Mouse (Mus musculus) intestine, postnatal 0 days (tissue): ENCODE measurements at regions not wholly inside any gene's neighbourhood (a gene's known extent, or its start where the extent isn't known, plus 50 kb on each side); places are given as distances from the start of the nearest gene placed in this dataset.
A peak's percentile ranks its signal among the peaks of the same experiment; 100 is the strongest.

Source experiments
- ATAC-seq: fragments of 200-750 bp; cut with Nextera tagmentation; 2 replicates; pipeline ENCODE4 v1.8.0; 2017; ENCODE audit warnings: mild to moderate bottlenecking, moderate TSS enrichment, moderate library complexity
- H3K27ac ChIP-seq: fragments of 300-500 bp; sonication (generic); 2 replicates; pipeline ENCODE4 v1.5.1; 2014; ENCODE audit warnings: mild to moderate bottlenecking, low read depth, low read length, moderate library complexity
- H3K27me3 ChIP-seq: fragments of 300-500 bp; sonication (generic); replicated peaks from 2 replicates; pipeline ENCODE4 v1.6.1; 2014; ENCODE audit warnings: low read length, mixed read lengths; ENCODE audit not compliant: control insufficient read depth, insufficient read depth
- H3K36me3 ChIP-seq: fragments of 300-500 bp; sonication (generic); 2 replicates; pipeline ENCODE4 v1.6.1; 2014; ENCODE audit warnings: mild to moderate bottlenecking, moderate library complexity; ENCODE audit not compliant: control insufficient read depth, insufficient read depth
- H3K4me1 ChIP-seq: fragments of 300-500 bp; sonication (generic); replicated peaks from 2 replicates; pipeline ENCODE4 v1.6.1; 2014; ENCODE audit warnings: antibody characterized with exemption, low read length, mixed read lengths; ENCODE audit not compliant: control insufficient read depth, insufficient read depth
- H3K4me2 ChIP-seq: fragments of 300-500 bp; sonication (generic); replicated peaks from 2 replicates; pipeline ENCODE4 v1.6.1; 2014; ENCODE audit warnings: low read depth, mild to moderate bottlenecking, moderate library complexity
- H3K4me3 ChIP-seq: fragments of 300-500 bp; sonication (generic); 2 replicates; pipeline ENCODE4 v1.5.1; 2014; ENCODE audit warnings: low read depth, low read length
- H3K9ac ChIP-seq: fragments of 300-500 bp; sonication (generic); 2 replicates; pipeline ENCODE4 v1.6.1; 2014; ENCODE audit warnings: mild to moderate bottlenecking, low read depth, low read length
- H3K9me3 ChIP-seq: fragments of 300-500 bp; sonication (generic); 2 replicates; pipeline ENCODE4 v1.6.1; 2016; ENCODE audit warnings: mixed run types; ENCODE audit not compliant: control insufficient read depth
- CTCF ChIP-seq: sonication (generic); IDR thresholded peaks from 2 replicates; pipeline ENCODE4 v1.5.1; 2016; ENCODE audit warnings: low read depth, mild to moderate bottlenecking, control low read depth, antibody characterized with exemption, moderate library complexity
- WGBS: fragments of 180-500 bp; shearing (Covaris S2); extraction: QIAGEN DNeasy Blood & Tissue Kit; methylation state at CpG from one replicate; pipeline ENCODE4 v1.1.7; 2014; 5-methylcytosine and 5-hydroxymethylcytosine counted together

- Histone ChIP-seq H3K27me3 (no peaks in the 10 kb centered on the region), H3K36me3 (no peaks in the 10 kb centered on the region), H3K27ac (no peak overlapping the region), H3K9me3 (no peaks in the 10 kb centered on the region), H3K4me2 (no peak overlapping the region), H3K4me3 (no peak overlapping the region), H3K9ac (no peak overlapping the region), H3K4me1 (no peaks in the 10 kb centered on the region)
- no peak for ATAC-seq
- 85% methylated on average over 4 of the region's 4 CpGs for WGBS
- TF ChIP-seq CTCF: no peak
Measured at GRCm38 (mm10) chr1:61121480-61121879, 143.8 kb downstream of the Icos start.

- peak; percentile 26; the same call in 1 of the 2 replicates for TF ChIP-seq CTCF
- no peak for ATAC-seq
- H3K9me3 ChIP-seq: no peaks in the 10 kb centered on the region
- no peak overlapping the region for H3K27ac ChIP-seq
- H3K36me3 ChIP-seq: no peaks in the 10 kb centered on the region
- WGBS: 89% methylated on average over 2 of the region's 2 CpGs
- no peaks in the 10 kb centered on the region for H3K27me3 ChIP-seq
- no peak overlapping the region for H3K4me3 ChIP-seq
- no peaks in the 10 kb centered on the region for H3K4me1 ChIP-seq
- no peak overlapping the region for H3K9ac ChIP-seq
- no peak overlapping the region for H3K4me2 ChIP-seq
Measured at GRCm38 (mm10) chr1:61125127-61125526, 147.4 kb downstream of the Icos start.

GRCm38 (mm10) chr1:61135597-61136545 is 158.1 kb downstream of the Icos start:
- WGBS: 53% methylated on average over 9 of the region's 9 CpGs
- no peak for TF ChIP-seq CTCF
- no peak overlapping the region for H3K4me3 ChIP-seq
- H3K4me2 ChIP-seq: no peak overlapping the region
- no peaks in the 10 kb centered on the region for H3K36me3 ChIP-seq
- no peak overlapping the region for H3K9ac ChIP-seq
- H3K4me1 ChIP-seq: 0 out of 2 replicates have a peak, but pooled peaks cover 5% of the 10 kb centered on the region
- H3K27ac ChIP-seq: no peak overlapping the region
- H3K9me3 ChIP-seq: no peaks in the 10 kb centered on the region
- ATAC-seq: no peak
- H3K27me3 ChIP-seq: no peaks in the 10 kb centered on the region

GRCm38 (mm10) chr1:61137210-61137885 is 159.6 kb downstream of the Icos start:
- H3K4me2 ChIP-seq: no peak overlapping the region
- H3K27ac ChIP-seq: no peak overlapping the region
- H3K27me3 ChIP-seq: no peaks in the 10 kb centered on the region
- no peak overlapping the region for H3K9ac ChIP-seq
- H3K4me3 ChIP-seq: no peak overlapping the region
- no peaks in the 10 kb centered on the region for H3K9me3 ChIP-seq
- TF ChIP-seq CTCF: no peak
- no peaks in the 10 kb centered on the region for H3K36me3 ChIP-seq
- 0 out of 2 replicates have a peak, but pooled peaks cover 5% of the 10 kb centered on the region for H3K4me1 ChIP-seq
- WGBS: 67% methylated on average over 5 of the region's 5 CpGs
- no peak for ATAC-seq

GRCm38 (mm10) chr1:61137954-61138353 is 160.2 kb downstream of the Icos start:
- Histone ChIP-seq H3K4me1 (0 out of 2 replicates have a peak, but pooled peaks cover 5% of the 10 kb centered on the region), H3K4me2 (no peak overlapping the region)
- no peak for ATAC-seq

GRCm38 (mm10) chr1:61139291-61139983 is 161.7 kb downstream of the Icos start:
- WGBS: 18% methylated on average over 15 of the region's 15 CpGs
- Histone ChIP-seq H3K27me3 (no peaks in the 10 kb centered on the region), H3K27ac (no peak overlapping the region), H3K4me2 (peak overlapping the region; percentile 53), H3K9ac (no peak overlapping the region), H3K4me3 (peak overlapping the region; percentile 4; the same call in 1 of the 2 replicates), H3K4me1 (peaks cover 5% of the 10 kb centered on the region; the same call in 1 of the 2 replicates), H3K36me3 (no peaks in the 10 kb centered on the region), H3K9me3 (no peaks in the 10 kb centered on the region)
- peak; percentile 87 for TF ChIP-seq CTCF
- no peak for ATAC-seq

More at GRCm38 (mm10) chr1:61137954-61138353, 160.2 kb downstream of the Icos start:
- TF ChIP-seq CTCF: no peak
- Histone ChIP-seq H3K4me3 (no peak overlapping the region), H3K27ac (no peak overlapping the region), H3K27me3 (no peaks in the 10 kb centered on the region), H3K9me3 (no peaks in the 10 kb centered on the region), H3K9ac (no peak overlapping the region), H3K36me3 (no peaks in the 10 kb centered on the region)
- WGBS: 72% methylated on average over 11 of the region's 11 CpGs
